Mouse (Mus musculus) midbrain, embryonic 15.5 days (tissue): ENCODE results near the gene Trim23. TPM values are rescaled to one million over a fixed set of nuclear protein-coding genes. Genes with fewer than 3 reads are reported as not detected.

ENCODE experiments used
- ATAC-seq: fragments of 200-750 bp; cut with Nextera tagmentation; replicated peaks from 2 replicates; pipeline ENCODE4 v1.8.0; 2017; ENCODE audit warnings: moderate TSS enrichment
- H3K27ac ChIP-seq: fragments of 300-500 bp; sonication (generic); 2 replicates; pipeline ENCODE4 v1.5.1; 2015; ENCODE audit warnings: mild to moderate bottlenecking, inconsistent platforms
- H3K27me3 ChIP-seq: fragments of 300-500 bp; sonication (generic); replicated peaks from 2 replicates; pipeline ENCODE4 v1.6.1; 2015; ENCODE audit warnings: inconsistent platforms
- H3K36me3 ChIP-seq: fragments of 300-500 bp; sonication (generic); replicated peaks from 2 replicates; pipeline ENCODE4 v1.6.1; 2015; ENCODE audit warnings: inconsistent platforms
- H3K4me1 ChIP-seq: fragments of 300-500 bp; sonication (generic); 2 replicates; pipeline ENCODE4 v1.6.1; 2015; ENCODE audit warnings: inconsistent platforms
- H3K4me2 ChIP-seq: fragments of 300-500 bp; sonication (generic); 2 replicates; pipeline ENCODE4 v1.6.1; 2015; ENCODE audit warnings: inconsistent platforms, mild to moderate bottlenecking, moderate library complexity
- H3K4me3 ChIP-seq: fragments of 300-500 bp; sonication (generic); 2 replicates; pipeline ENCODE4 v1.5.1; 2015; ENCODE audit warnings: mild to moderate bottlenecking, inconsistent platforms
- H3K9ac ChIP-seq: fragments of 300-500 bp; sonication (generic); 2 replicates; pipeline ENCODE4 v1.6.1; 2015; ENCODE audit warnings: mild to moderate bottlenecking, inconsistent platforms
- H3K9me3 ChIP-seq: fragments of 300-500 bp; sonication (generic); 2 replicates; pipeline ENCODE4 v1.6.1; 2016; ENCODE audit warnings: inconsistent platforms
- WGBS: fragments of 180-500 bp; shearing (Covaris S2); methylation state at CpG from one replicate; pipeline ENCODE4 v1.1.7; 2015; ENCODE audit warnings: mixed read lengths; 5-methylcytosine and 5-hydroxymethylcytosine counted together
- polyA plus RNA-seq: library from polyadenylated mRNA; unstranded; fragments of >200 nt; fragmentation: Nextera tagmentation; extraction: Ambion mirVana; gene quantifications from 2 replicates; pipeline ENCODE4 v1.2.1, GENCODE M21; 2015

The Trim23 gene
- polyA plus RNA-seq = 34.8 and 37.0 TPM in 2 replicates

GRCm38 (mm10) chr13:104178650-104179121 lies at the start of gene Trim23:
TSS of gene Trim23 (plus strand) at chr13:104178797.
- Histone ChIP-seq H3K4me1 (peaks cover 18% of the 10 kb centered on the region), H3K4me3 (peak within 1 kb of the TSS; percentile 78), H3K36me3 (0 out of 2 replicates have a peak, but pooled peaks cover 2% of the 10 kb centered on the region), H3K4me2 (peak within 1 kb of the TSS; percentile 89), H3K9me3 (no peaks in the 10 kb centered on the region), H3K9ac (peak within 1 kb of the TSS; percentile 80), H3K27me3 (no peaks in the 10 kb centered on the region), H3K27ac (peak within 1 kb of the TSS; percentile 83)
- 0% methylated on average over 38 of the region's 38 CpGs for WGBS
- peak; percentile 99 for ATAC-seq

DNA sequence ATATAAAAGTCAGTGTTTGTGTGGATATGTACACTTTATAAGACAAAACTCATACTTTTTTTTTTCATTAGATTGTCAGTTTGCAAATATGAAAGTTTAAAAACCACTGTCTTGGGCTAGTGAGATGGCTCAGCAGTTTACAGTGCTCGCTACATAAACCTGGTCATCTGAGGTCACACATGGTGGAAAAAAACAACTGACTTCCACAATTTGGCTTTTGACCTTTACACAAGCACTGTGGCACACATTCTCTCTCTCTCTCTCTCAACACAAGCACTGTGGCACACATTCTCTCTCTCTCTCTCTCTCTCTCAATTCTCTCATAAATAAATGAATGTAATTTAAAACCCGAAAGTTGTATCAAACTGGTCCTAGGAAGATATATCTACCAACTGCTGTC lies 46.0 kb upstream of the Trim23 start:
- Histone ChIP-seq H3K27me3 (no peaks in the 10 kb centered on the region), H3K36me3 (peaks cover 49% of the 10 kb centered on the region)

DNA sequence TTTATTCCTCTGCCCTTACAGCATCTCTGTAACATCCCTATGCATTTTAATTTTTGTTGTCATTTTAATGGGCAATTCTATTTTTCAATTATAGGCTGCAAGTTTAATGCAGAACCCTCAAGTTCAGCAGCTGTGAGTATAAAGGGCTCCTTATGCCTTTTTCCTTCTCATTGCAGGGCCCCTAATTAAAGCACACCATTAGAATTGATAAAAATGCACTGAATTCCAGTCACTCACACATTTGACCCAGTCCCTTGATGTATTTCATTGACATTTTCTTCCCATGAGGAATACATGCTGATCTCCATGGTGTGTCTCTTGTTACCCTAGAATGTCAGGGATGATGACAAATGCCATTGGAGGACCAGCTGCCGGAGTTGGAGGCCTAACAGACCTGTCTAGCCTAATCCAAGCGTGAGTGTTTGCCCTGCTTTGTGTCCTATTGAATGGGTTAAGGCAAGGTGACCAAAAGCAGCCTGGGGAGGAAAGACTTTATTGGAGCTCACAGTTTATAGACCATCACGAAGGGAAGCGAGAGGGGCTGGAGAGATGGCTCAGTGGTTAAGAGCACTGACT lies 44.0 kb upstream of the Trim23 start:
- no peak for ATAC-seq
- no peak overlapping the region for H3K9ac ChIP-seq
- no peak overlapping the region for H3K27ac ChIP-seq
- WGBS = 52% methylated on average over 4 of the region's 4 CpGs
- no peaks in the 10 kb centered on the region for H3K9me3 ChIP-seq
- no peaks in the 10 kb centered on the region for H3K4me1 ChIP-seq
- no peak overlapping the region for H3K4me2 ChIP-seq
- peaks cover 54% of the 10 kb centered on the region for H3K36me3 ChIP-seq
- no peaks in the 10 kb centered on the region for H3K27me3 ChIP-seq
- H3K4me3 ChIP-seq = no peak overlapping the region

More for the DNA sequence above, 46.0 kb upstream of the Trim23 start:
- no peak for ATAC-seq
- H3K4me3 ChIP-seq = no peak overlapping the region
- H3K9ac ChIP-seq = no peak overlapping the region
- WGBS = 97% methylated on average over 2 of the region's 2 CpGs
- no peaks in the 10 kb centered on the region for H3K4me1 ChIP-seq
- no peak overlapping the region for H3K27ac ChIP-seq
- no peaks in the 10 kb centered on the region for H3K9me3 ChIP-seq
- H3K4me2 ChIP-seq = no peak overlapping the region

GRCm38 (mm10) chr13:104139369-104140209 lies 39.0 kb upstream of the Trim23 start:
- Histone ChIP-seq H3K36me3 (peaks cover 44% of the 10 kb centered on the region), H3K4me3 (no peak overlapping the region), H3K9ac (no peak overlapping the region), H3K27ac (no peak overlapping the region), H3K9me3 (no peaks in the 10 kb centered on the region), H3K4me1 (no peaks in the 10 kb centered on the region), H3K27me3 (no peaks in the 10 kb centered on the region), H3K4me2 (no peak overlapping the region)
- peak; percentile 71; the same call in 1 of the 2 replicates for ATAC-seq
- WGBS = 39% methylated on average over 13 of the region's 13 CpGs

GRCm38 (mm10) chr13:104144871-104145270 lies 33.7 kb upstream of the Trim23 start:
- Histone ChIP-seq H3K27me3 (no peaks in the 10 kb centered on the region), H3K9me3 (no peaks in the 10 kb centered on the region), H3K4me3 (no peak overlapping the region), H3K36me3 (peaks cover 33% of the 10 kb centered on the region), H3K4me1 (no peaks in the 10 kb centered on the region), H3K9ac (no peak overlapping the region), H3K27ac (no peak overlapping the region), H3K4me2 (no peak overlapping the region)
- no peak for ATAC-seq
- 72% methylated on average over 9 of the region's 9 CpGs for WGBS

- Histone ChIP-seq H3K36me3 (peaks cover 26% of the 10 kb centered on the region), H3K4me1 (no peaks in the 10 kb centered on the region), H3K4me2 (no peak overlapping the region), H3K4me3 (no peak overlapping the region), H3K27me3 (no peaks in the 10 kb centered on the region), H3K9ac (no peak overlapping the region), H3K9me3 (no peaks in the 10 kb centered on the region), H3K27ac (no peak overlapping the region)
- WGBS = 91% methylated on average over 3 of the region's 3 CpGs
- ATAC-seq = no peak
Observed at GRCm38 (mm10) chr13:104145646-104146045, 33.0 kb upstream of the Trim23 start.

DNA sequence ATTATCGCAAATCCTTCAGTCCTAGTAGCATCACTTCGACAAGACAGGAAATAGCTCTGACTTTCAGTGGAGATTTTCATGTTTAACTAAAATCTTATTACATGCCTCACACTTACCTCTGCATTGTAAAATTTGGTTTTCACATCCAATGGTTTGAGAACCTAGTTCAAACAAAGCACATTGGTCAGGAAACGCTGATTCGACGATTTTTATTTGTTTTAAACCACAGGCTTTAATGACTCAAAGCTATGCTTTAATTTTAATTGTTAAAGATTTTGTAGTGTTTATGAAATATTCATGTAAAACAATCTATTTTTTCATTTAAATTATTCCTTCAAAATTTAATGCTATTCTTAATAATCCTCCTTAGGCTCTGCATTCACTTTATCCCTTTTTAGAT lies 24.4 kb upstream of the Trim23 start:
- WGBS = 96% methylated on average over 5 of the region's 5 CpGs
- no peak overlapping the region for H3K9ac ChIP-seq
- H3K36me3 ChIP-seq = 0 out of 2 replicates have a peak, but pooled peaks cover 6% of the 10 kb centered on the region
- H3K27me3 ChIP-seq = no peaks in the 10 kb centered on the region
- H3K4me1 ChIP-seq = no peaks in the 10 kb centered on the region
- H3K4me3 ChIP-seq = no peak overlapping the region
- H3K27ac ChIP-seq = no peak overlapping the region
- H3K4me2 ChIP-seq = no peak overlapping the region
- ATAC-seq = no peak
- no peaks in the 10 kb centered on the region for H3K9me3 ChIP-seq

DNA sequence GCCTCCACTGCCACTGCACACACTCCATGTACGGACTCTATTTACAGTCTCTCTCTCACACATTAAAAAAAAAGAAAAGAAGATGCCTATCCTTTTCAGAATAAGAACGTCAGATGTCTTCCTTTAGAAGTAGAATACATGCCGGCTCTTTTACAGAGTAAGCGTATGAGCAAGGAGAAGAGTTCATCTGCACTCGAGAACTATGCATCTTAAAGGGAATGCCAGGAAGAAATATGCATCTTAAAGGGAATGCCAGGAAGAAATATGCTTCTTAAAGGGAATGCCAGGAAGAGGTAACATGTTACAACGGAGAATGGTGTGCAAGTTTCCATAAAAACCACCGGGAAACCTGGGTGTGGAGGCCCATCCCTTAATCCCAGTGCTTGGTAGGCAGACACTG lies 23.5 kb upstream of the Trim23 start:
- no peak overlapping the region for H3K27ac ChIP-seq
- H3K36me3 ChIP-seq = peaks cover 7% of the 10 kb centered on the region; the same call in 1 of the 2 replicates
- WGBS = 95% methylated on average over 7 of the region's 7 CpGs
- no peak overlapping the region for H3K4me2 ChIP-seq
- no peaks in the 10 kb centered on the region for H3K4me1 ChIP-seq
- no peak overlapping the region for H3K9ac ChIP-seq
- ATAC-seq = no peak
- no peak overlapping the region for H3K4me3 ChIP-seq
- no peaks in the 10 kb centered on the region for H3K27me3 ChIP-seq
- H3K9me3 ChIP-seq = no peaks in the 10 kb centered on the region

GRCm38 (mm10) chr13:104155686-104156085 lies 22.9 kb upstream of the Trim23 start:
- peaks cover 10% of the 10 kb centered on the region; the same call in 1 of the 2 replicates for H3K36me3 ChIP-seq
- no peak for ATAC-seq
- WGBS = 97% methylated on average over 1 of the region's 1 CpGs
- H3K4me3 ChIP-seq = no peak overlapping the region
- H3K9me3 ChIP-seq = no peaks in the 10 kb centered on the region
- no peaks in the 10 kb centered on the region for H3K4me1 ChIP-seq
- H3K9ac ChIP-seq = no peak overlapping the region
- H3K4me2 ChIP-seq = no peak overlapping the region
- no peak overlapping the region for H3K27ac ChIP-seq
- no peaks in the 10 kb centered on the region for H3K27me3 ChIP-seq

DNA sequence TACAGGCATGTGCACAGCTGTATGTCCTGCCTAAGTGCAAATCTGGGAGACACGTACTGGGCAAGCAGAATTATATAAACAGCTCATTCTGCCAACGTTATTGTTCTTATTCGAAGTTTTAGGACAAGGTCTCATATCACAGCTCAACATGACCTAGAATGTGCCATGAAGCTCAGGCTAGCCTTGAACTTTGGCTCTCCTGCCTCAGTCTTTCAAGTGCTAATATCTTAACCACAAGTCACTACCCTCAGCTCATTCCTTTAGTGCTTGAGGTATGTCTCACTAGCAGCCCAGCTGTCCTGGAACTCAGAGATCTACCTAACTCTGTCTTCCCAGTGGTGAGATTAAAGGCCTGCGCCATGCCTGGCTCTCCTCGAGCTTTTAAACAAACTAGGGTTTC lies 6.9 kb upstream of the Trim23 start:
- H3K4me1 ChIP-seq = peaks cover 4% of the 10 kb centered on the region
- 88% methylated on average over 5 of the region's 5 CpGs for WGBS
- H3K9me3 ChIP-seq = no peaks in the 10 kb centered on the region
- H3K4me3 ChIP-seq = no peak overlapping the region
- no peak for ATAC-seq
- H3K4me2 ChIP-seq = no peak overlapping the region
- H3K27ac ChIP-seq = no peak overlapping the region
- H3K36me3 ChIP-seq = peaks cover 15% of the 10 kb centered on the region
- H3K27me3 ChIP-seq = no peaks in the 10 kb centered on the region
- H3K9ac ChIP-seq = no peak overlapping the region

DNA sequence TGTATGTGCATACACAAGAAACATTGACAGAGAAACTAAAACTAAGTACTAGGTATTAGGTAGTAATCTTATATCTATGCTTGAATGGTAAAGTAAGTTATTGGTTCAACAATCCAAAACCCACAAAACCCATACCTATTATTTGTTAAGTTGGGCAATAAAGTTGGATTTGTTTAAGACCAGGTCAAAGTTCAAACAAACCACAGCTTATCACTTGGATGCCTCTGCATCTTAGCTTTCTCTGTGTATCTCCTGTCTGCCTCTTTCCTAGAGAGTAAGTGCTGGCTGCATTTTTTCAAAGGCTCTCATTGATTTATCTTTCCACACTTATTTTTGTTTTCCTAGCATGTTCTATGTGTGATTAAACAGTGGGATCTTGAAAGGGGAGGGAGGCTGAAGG lies 6.1 kb upstream of the Trim23 start:
- no peaks in the 10 kb centered on the region for H3K9me3 ChIP-seq
- H3K4me3 ChIP-seq = no peak overlapping the region
- H3K36me3 ChIP-seq = peaks cover 15% of the 10 kb centered on the region
- no peak overlapping the region for H3K4me2 ChIP-seq
- no peak for ATAC-seq
- no peaks in the 10 kb centered on the region for H3K27me3 ChIP-seq
- no peak overlapping the region for H3K9ac ChIP-seq
- no peak overlapping the region for H3K27ac ChIP-seq
- peaks cover 10% of the 10 kb centered on the region for H3K4me1 ChIP-seq

- ATAC-seq = no peak
- peaks cover 18% of the 10 kb centered on the region for H3K4me1 ChIP-seq
- 0 out of 2 replicates have a peak, but pooled peaks cover 2% of the 10 kb centered on the region for H3K36me3 ChIP-seq
- H3K9ac ChIP-seq = no peak overlapping the region
- H3K27ac ChIP-seq = no peak overlapping the region
- peak overlapping the region; percentile 89 for H3K4me2 ChIP-seq
- H3K4me3 ChIP-seq = peak overlapping the region; percentile 23
- H3K27me3 ChIP-seq = no peaks in the 10 kb centered on the region
- H3K9me3 ChIP-seq = no peaks in the 10 kb centered on the region
- 76% methylated on average over 3 of the region's 3 CpGs for WGBS
Observed at GRCm38 (mm10) chr13:104176874-104177273, 1.7 kb upstream of the Trim23 start.
